Mouse (Mus musculus): ENCODE measurements around the gene Rnf26. TPM values are rescaled to one million over a fixed set of nuclear protein-coding genes. Genes with fewer than 3 reads are reported as not detected.
A peak's percentile ranks its signal among the peaks of the same experiment; 100 is the strongest.

Rnf26 gene
- 10 to 100 TPM; 22.0 to 22.9 TPM for total RNA-seq (2021)
- long read RNA-seq, experiment 1, transcript Rnf26-201 (1 exons, 2,724 nt) = major isoform, 67 of 67 reads
- long read RNA-seq, experiment 1, partial matches to known transcripts = 0 of 67 reads
- long read RNA-seq, experiment 1, other reads (novel, unspliced or antisense) = 0 of 67 reads
- long read RNA-seq, experiment 2, transcript Rnf26-201 (1 exons, 2,724 nt) = major isoform, 71 of 72 reads
- long read RNA-seq, experiment 2, partial matches to known transcripts = 0 of 72 reads
- long read RNA-seq, experiment 2, other reads (novel, unspliced or antisense) = 1 of 72 reads

GRCm38 (mm10) chr9:44113105-44113789, at the start of gene Rnf26, which contains the start of gene Gm49380:
Gene Rnf26 (minus strand): TSS chr9:44113517.
Gene Gm49380 (minus strand): TSS chr9:44113500.
- peak; percentile 89 to 96 for DNase-seq (ENCODE audit: low spot score in 2 of 2)

DNA sequence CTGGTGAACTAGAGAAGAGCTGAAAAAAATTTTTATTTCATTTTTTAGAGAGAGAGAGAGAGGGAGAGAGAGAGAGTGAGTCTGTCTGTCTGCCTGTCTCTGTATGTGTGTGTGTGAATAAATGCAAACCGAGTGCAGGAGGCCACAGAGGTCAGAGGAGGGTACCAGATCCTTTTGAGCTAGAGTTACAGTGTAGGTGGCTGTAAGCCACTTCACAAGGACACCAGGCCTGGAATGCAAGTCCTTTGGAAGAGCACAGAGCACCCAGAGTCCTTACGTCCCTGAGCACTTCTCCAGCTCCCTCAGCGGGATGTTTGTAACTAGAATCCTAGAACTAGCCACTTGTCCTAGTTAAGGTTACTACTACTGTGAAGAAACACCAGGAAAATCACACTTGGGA, 46.6 kb upstream of the Rnf26 start:
- no peak for DNase-seq (ENCODE audit: low spot score in 2 of 2)

- DNase-seq (ENCODE audit: low spot score in 2 of 2) = peak in 1 of 2 experiments; percentile 24
These were observed 34.0 kb upstream of the Rnf26 start for GRCm38 (mm10) chr9:44147290-44147689.

DNA sequence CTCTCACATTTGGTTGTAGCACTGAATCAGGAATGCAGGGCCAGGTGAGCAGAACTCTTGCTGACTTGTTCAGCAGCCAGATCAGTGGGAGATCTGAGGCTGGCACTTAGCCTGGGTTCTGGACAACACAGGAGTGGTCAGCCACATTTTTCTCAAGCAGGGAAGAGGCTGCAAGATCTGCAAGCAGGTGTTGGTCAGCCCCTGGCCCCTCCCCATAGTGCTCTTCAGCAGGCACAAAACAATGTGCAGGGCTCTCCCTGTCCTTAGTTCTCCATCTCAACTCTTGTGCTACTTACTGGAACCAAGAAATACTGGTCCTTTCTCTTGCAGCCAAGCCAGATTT, 31.4 kb upstream of the Rnf26 start:
- DNase-seq (ENCODE audit: low spot score in 2 of 2) = no peak

GRCm38 (mm10) chr9:44144023-44144717, 30.9 kb upstream of the Rnf26 start:
- DNase-seq (ENCODE audit: low spot score in 2 of 2) = peak in 1 of 2 experiments; percentile 21

DNA sequence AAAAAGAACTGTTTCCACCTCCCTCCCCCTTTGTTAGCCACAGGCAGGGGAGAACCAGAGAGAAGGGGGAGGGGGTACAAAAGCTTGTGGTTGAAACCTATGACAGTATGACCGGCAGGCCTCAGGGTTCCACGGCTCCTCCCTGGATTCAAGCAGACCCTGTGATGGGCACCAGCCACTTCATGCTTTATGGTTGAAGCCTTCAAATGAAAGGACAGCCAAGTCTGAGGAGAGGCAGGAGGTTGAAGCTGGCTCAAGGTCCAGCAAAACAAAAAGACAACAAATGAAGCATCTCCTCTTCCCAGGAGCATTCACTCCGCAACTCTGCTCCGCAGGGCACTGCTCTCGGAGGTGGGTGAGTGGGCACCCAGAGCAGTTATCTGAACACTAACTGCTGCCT, 30.1 kb upstream of the Rnf26 start:
- DNase-seq (ENCODE audit: low spot score in 2 of 2) = no peak

GRCm38 (mm10) chr9:44141951-44142350, 28.6 kb upstream of the Rnf26 start:
- no peak for DNase-seq (ENCODE audit: low spot score in 2 of 2)

DNA sequence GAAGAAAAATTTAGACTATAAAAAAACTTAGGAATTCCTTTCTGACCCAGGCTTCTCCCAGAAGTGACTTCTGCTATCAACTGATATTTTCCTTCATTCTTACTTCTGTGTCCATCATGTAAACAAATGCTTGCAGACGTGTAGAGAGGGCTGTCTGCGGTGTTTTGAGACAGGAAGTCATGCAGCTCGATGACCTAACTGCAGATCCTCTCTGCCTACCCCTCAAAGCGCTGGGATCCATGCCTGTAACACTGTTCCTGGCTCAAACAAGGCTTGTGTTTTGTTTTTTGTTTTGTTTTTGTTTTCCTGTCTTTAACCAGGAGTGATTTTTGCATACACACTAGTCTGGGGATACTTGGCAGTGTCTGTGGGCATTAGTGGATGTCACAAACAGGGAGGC, 24.5 kb upstream of the Rnf26 start:
- DNase-seq (ENCODE audit: low spot score in 2 of 2) = no peak

- peak in 1 of 2 experiments; percentile 14 for DNase-seq (ENCODE audit: low spot score in 2 of 2)
These were observed 22.6 kb upstream of the Rnf26 start for GRCm38 (mm10) chr9:44135731-44136411.

GRCm38 (mm10) chr9:44134851-44135730, 21.8 kb upstream of the Rnf26 start:
- DNase-seq (ENCODE audit: low spot score in 2 of 2) = peak in 1 of 2 experiments; percentile 60

DNA sequence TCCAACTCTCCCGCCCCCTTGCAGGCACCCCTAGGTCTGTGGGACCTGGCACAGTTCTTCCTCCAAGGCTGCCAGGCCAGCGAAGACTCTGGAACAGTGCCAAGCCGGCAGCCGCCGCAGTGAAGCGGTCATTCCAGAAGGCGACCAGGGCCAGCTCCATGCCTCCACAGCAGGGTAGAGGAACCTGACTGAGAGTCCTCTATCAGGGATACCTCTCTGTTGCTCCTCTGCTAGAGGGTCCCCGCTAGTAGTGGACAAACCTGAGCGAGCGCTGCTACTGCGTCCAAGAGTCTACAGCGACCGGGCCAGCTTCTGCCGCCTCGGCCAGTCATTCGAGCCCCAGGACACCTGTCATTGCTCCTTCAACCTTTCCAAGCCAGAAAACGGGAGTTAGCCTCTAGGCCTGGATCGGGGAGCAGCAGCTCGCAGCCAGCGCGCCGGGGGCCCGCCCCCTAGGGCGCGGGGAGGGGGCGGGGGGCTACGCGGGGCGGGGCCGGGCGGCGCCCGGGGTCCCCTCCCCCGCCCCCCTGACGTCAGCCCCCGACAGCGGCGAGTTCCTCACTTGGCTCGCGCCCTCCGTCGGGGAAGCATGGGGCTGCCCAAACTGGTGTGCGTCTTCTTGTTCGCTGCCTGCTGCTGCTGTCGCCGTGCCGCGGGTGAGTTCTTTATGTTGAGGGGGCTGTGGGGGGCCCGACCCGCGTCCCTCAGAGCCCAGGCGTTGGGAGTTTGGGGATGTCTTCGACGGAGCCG, 21.0 kb upstream of the Rnf26 start, which contains the start of gene Mcam:
TSS of gene Mcam (plus strand) at position 369 of the 750 bp plus-strand sequence.
- peak; percentile 62 to 71 for DNase-seq (ENCODE audit: low spot score in 2 of 2)

DNA sequence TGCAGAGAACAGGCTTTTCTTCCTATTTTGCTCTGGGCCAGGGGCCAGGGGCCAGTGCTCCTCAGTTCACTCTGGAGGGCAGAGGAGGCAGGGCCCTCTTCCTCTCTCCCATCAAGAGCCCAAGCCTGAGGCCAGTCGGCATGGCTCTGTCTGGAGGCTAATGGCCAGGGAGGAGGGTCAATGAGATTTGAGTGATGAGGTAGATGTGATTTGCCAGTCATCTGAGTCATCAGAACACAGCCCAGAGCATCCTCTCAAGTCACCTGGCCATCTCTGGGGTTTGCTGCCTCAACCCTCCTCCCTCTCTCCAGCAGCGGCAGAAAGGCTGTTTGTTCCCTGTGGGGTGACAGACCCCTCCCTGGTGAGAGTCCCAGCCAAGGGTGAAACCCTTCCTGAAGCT, 20.0 kb upstream of the Rnf26 start:
- DNase-seq (ENCODE audit: low spot score in 2 of 2) = peak in 1 of 2 experiments; percentile 11

GRCm38 (mm10) chr9:44132200-44132599, 18.9 kb upstream of the Rnf26 start:
- no peak for DNase-seq (ENCODE audit: low spot score in 2 of 2)

DNA sequence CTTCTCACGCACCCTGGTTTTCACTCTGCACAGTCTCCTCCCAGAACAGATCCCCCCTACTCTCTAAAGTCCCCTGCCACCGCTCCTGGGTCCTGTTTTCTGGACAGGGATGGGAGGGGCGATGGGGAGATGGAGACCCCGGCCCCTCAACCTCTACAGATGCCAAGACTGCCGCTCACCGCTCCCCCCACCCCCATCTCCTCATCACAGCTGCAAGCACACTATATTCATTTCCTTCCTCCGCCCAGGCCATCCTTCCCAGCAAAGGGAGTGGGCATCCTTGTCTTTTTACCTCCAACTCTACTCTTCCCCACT, 17.9 kb upstream of the Rnf26 start:
- peak in 1 of 2 experiments; percentile 8 for DNase-seq (ENCODE audit: low spot score in 2 of 2)

- peak in 1 of 2 experiments; percentile 57 for DNase-seq (ENCODE audit: low spot score in 2 of 2)
These were observed 17.4 kb upstream of the Rnf26 start for GRCm38 (mm10) chr9:44130581-44131275.

- peak; percentile 37 to 69 for DNase-seq (ENCODE audit: low spot score in 2 of 2)
These were observed 16.7 kb upstream of the Rnf26 start for GRCm38 (mm10) chr9:44130034-44130433.

GRCm38 (mm10) chr9:44129633-44130032, 16.3 kb upstream of the Rnf26 start:
- no peak for DNase-seq (ENCODE audit: low spot score in 2 of 2)

DNA sequence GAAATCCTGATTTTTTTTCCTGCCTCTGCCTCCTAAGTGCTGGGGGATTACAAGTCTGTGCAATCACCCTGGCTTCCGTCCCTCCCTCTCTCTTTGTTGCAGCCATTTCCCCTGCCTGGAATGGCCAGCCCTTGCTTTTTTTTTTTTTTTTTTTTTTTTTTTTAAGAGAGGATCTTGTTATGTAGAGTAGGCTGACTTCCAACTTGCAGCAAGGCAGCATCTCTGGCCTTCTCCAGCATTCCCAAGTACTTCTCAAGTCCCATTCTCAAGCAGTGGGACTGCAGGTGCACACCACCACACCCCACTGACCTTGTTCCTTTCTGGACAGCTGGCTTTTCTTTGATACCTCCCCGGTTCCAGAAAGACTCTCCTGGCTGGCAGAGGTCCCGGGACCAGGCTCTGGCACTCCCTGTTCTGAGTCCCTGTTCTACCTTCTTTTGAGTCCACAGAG, 14.1 kb upstream of the Rnf26 start:
- peak in 1 of 2 experiments; percentile 8 for DNase-seq (ENCODE audit: low spot score in 2 of 2)

- peak in 1 of 2 experiments; percentile 7 for DNase-seq (ENCODE audit: low spot score in 2 of 2)
These were observed 13.4 kb upstream of the Rnf26 start for GRCm38 (mm10) chr9:44126746-44127145.

Data from gastrocnemius, postnatal 4 days (tissue).